Mouse (Mus musculus) thymus, adult 2 months (tissue): ENCODE measurements around the gene Slamf7.

Experiments used
- CTCF ChIP-seq: fragments of 200-500 bp; IDR thresholded peaks from 2 replicates; pipeline ENCODE4 v1.5.1; 2012; ENCODE audit warnings: mild to moderate bottlenecking, control low read depth, low read length, moderate library complexity, borderline replicate concordance; ENCODE audit not compliant: control insufficient read depth, poor library complexity, insufficient read depth; ENCODE audit errors: extremely low read depth
- POLR2A ChIP-seq: fragments of 200-500 bp; IDR thresholded peaks from 2 replicates; pipeline ENCODE4 v1.6.1; 2012; ENCODE audit warnings: mild to moderate bottlenecking, low read length, control low read depth, moderate library complexity; ENCODE audit not compliant: control insufficient read depth, poor library complexity, insufficient read depth; ENCODE audit errors: extremely low read depth

GRCm38 (mm10) chr1:171643612-171644011 is 9.2 kb downstream of the Slamf7 start:
- no peak for TF ChIP-seq POLR2A
- TF ChIP-seq CTCF: no peak
